Mouse (Mus musculus): ENCODE results near the gene Ss18l1.

Gene Ss18l1

DNA sequence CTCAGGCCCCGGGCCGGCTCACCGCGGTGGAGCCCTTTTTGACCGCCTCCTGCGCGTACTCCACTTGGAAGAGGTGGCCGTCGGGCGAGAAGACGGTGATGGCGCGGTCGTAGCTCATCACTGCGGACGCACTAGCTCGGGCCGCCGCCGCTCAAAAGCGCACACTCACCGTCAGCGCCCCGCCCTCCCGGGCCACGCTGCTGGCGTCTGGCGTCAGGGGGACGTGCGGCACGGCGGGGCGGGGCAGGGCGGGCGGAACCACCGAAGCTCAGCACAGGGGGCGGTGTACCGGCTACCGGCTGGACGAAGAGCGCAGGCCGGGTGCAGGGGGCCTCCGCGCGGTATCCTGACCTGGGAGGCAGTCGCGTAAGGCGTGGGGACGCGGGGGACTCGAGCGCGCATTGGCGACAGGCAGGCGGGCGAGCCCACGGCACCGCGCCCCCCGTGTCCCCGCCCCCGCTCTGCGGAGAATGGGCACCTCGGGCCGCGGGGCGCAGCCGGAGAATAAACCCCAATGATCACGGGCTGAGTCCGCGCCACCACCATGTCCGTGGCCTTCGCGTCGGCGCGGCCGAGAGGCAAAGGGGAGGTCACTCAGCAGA, at the start of gene Ss18l1, which contains the start of gene Psma7:
Ss18l1 (plus strand) TSS at position 254 of the 602 bp plus-strand sequence.
Psma7 (minus strand) TSS at position 178 of the 602 bp plus-strand sequence.
- peak; percentile 89 to 94 for DNase-seq

DNA sequence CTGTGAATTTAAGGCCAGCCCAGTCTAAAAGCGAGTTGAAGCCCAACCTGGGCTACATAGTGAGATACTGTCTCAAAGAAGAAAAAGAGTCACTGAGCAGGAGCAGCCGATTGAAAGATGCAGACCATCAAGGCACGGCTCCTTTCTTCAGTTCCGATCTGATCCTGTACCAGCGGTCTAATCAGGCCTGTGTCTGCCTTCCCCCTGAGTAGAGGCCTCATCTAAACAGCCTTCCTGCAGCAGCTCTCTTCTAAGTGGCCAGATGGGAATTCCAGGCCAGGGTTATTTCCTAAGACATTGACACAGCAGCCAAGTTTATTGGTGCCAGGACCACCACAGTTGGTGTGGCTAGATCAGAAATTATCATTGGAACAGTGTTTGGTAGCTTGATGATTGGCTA, 49.2 kb upstream of the Ss18l1 start:
- DNase-seq = no peak

DNA sequence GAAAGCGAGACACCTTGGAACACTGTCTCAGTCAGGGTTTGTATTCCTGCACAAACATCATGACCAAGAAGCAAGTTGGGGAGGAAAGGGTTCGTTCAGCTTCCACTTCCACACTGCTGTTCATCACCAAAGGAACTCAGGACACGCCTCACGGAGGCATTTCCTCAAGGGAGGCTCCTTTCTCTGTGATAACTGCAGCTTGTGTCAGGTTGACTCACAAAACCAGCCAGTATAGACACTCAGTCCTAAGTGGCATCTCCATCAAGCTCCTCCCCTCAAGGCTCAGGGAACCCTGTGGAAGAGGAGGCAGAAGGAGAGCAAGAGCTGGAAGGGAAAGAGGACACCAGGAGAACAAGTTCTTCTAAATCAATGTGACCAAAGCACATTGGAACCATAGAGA, 43.9 kb upstream of the Ss18l1 start:
- DNase-seq = no peak

DNA sequence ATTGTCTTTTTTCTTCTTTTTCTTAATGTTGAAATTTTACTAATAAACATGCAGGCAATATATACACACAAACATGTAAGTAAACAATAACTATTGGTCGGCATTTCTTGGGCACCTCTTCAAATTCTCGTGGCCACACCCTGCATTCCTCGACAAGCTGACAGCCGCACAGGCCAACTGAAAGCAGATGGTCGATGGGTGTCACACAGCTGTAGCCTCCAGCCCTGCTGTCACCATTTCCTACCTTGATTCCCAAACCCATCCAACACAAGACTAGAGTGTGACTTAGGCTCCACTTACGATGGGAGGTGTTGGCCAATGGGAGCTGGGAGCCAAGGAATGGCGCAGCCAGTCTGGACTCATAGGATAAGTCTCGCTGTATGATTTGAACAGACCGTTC, 40.7 kb upstream of the Ss18l1 start:
- DNase-seq = no peak

GRCm38 (mm10) chr2:180005656-180006351, 36.5 kb upstream of the Ss18l1 start:
- no peak for DNase-seq

DNA sequence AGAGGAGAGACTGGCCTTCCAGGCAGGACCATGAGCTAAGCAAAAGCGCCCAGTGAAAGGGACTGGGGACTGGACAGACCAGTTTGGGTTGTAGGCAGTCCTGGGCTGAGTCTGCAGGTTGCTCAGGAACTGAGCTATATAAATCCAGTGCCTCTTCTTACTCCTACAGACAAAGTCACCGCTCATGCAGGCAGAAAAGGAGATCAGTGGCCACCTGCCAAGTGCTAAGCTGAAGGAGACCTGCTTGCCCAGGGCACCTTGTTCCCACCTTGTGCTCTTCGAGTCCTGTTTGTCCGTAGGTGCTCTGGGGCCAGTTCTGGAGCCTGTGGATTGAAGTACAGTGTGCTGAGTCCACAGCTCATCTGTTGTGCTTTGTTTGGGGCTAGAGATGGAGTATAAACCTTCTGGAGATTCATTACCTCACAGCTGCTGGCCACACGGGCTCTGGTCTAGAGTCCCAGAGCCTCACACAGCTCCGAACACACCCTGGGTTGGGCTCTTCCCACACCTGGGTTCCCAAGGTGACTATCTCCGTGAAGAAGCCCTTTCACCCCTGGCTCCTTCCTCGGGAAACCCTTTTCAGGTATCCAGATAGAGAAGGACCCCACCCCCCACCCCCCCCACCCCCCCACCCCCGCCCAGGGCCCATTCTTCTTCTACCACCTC, 35.8 kb upstream of the Ss18l1 start:
- no peak for DNase-seq

- DNase-seq = no peak
Observed at GRCm38 (mm10) chr2:180010686-180011085, 31.6 kb upstream of the Ss18l1 start.

DNA sequence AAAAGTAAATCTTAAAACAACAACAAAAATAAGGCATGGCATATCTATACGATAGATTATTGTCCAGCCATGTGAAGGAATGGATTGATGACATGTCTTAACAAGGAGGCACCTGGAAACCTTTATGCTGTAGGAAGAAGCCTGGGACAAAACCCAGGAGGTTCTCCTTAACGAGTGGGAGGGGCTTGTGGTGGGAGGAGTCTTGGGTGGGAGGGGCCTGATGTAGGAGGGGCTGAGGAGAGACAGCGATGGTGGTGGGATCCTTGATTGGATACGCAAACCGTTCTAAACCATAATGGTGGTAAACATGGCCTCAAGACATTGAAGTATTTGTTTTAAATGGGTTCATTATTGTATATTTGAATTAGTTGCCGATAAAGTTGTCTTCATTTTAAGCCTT, 30.9 kb upstream of the Ss18l1 start:
- DNase-seq = no peak

- DNase-seq = no peak
Observed at GRCm38 (mm10) chr2:180013686-180014085, 28.6 kb upstream of the Ss18l1 start.

DNA sequence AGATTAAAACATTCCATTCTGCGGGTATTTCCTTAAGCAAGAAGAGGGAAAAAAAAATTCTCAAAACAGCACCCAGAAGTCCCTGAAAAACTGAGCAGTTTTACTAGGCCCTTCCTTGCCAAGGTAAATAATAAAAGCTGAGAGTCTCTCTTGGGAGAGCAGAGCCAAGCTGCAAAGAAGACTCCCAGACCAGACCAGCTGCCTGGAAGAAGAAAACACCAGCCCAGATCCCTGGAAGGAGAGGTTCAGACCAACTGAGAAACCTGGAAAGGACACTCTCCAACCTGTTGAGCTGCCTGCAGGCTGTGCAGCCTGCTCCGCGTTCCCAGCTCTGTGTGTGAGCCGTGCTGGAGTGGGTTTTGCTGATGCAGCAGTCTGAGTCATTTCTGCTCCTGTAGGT, 24.7 kb upstream of the Ss18l1 start:
- DNase-seq = no peak

GRCm38 (mm10) chr2:180018573-180018972, 23.7 kb upstream of the Ss18l1 start:
- DNase-seq = no peak

DNA sequence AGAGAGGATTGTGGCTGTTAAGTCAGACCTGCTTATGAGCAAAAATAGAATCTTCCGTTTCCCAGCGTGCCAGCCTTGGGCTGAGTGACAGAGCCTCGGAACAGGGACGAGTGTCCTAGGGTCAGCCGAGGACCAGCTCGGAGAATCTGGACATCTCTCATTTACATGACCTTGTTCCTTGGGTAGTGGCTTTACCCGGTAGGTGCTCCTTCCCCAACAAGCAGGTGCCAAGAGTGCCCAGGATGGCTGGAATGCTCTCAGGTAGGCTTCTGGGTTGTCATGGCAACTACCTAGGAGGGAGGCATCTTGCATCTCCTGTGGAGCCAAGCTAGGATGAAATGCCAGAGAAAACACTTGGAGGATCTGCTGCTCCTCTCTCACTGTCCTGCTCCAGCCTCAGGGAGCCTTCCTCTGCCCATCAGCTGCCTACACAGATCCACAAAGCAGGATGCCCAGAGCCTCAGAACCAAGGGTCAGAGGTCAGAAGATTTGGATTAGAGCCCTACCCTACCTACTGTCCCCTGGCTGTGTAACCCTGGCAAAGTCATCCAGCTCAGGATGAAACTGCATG, 22.1 kb upstream of the Ss18l1 start:
- DNase-seq = no peak

- no peak for DNase-seq
Observed at GRCm38 (mm10) chr2:180020919-180021318, 21.4 kb upstream of the Ss18l1 start.

- no peak for DNase-seq
Observed at GRCm38 (mm10) chr2:180022751-180023150, 19.6 kb upstream of the Ss18l1 start.

GRCm38 (mm10) chr2:180024401-180025098, 17.8 kb upstream of the Ss18l1 start, which contains the start of gene Lsm14b:
Gene Lsm14b, plus strand, starts transcription at chr2:180024987.
- peak; percentile 97 to 99 for DNase-seq

DNA sequence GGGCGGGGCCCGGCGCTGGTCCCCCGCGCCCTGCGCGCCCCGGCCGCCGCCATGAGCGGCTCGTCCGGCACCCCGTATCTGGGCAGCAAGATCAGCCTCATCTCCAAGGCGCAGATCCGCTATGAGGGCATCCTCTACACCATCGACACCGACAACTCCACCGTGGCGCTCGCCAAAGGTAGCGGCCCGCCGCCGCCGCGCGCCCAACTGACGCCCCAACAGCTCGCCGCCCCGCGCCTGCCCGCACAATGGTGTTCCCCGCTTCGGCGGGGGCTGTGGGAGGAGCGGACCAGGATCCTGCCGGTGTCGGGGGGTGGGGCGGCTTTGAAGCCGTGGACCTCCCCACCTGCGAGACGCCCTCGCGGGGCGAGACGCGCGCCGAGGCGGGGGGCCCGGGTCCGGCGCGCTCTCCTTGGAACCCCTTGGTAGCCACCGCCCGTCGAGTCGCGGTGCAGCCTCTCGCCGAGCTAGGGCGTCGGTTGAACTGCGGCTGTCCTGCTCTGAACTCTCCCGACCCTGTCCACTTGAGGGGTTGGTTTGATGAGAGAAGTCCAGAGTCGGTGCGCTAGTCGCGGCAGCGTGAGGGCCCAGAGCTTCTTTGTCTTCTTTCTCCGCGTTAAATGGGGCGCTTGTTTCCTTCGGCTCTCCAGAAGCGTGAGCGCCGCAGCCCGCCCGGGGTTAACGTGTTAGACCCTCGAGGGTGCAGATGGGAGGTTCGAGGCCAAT, 17.0 kb upstream of the Ss18l1 start:
- peak; percentile 28 to 71 for DNase-seq

DNA sequence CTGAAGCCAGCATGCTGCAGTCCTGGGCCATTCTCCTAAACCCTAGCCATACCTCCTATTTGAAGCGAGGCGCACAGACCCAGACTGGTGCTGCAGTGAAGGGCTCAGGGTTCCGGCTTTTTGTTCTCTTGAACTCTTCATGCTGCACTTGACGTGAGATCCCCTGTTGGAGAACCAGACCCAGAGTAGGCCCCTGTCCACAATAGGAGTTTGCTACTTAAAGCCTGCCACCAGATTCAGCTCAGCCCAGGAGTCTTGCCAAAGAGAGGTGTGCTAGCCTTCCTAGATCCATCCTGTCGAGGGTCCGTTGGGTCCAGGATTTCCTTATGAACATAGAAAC, 16.5 kb upstream of the Ss18l1 start:
- no peak for DNase-seq

DNA sequence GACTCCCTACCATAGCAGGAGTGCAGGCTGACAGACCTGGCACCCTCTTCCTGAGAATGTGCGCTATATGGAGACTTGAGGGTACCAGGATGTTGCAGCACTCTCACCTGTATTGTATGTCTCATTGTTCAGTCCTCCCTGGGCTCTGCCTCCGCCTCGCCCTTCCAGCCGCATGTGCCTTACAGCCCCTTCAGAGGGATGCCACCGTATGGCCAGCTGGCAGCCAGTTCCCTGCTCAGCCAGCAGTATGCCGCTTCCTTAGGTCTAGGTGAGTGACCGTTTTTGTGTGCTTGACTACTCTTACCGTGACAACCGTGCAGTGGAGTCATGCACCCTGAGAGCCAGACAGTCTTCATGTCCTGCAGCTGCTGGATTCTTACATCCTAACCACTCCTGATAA, 14.5 kb upstream of the Ss18l1 start:
- no peak for DNase-seq

GRCm38 (mm10) chr2:180031270-180031669, 11.0 kb upstream of the Ss18l1 start:
- DNase-seq = peak; percentile 35 to 77

GRCm38 (mm10) chr2:180032925-180033324, 9.4 kb upstream of the Ss18l1 start:
- DNase-seq = peak in 1 of 2 experiments; percentile 14

- DNase-seq = no peak
Observed at GRCm38 (mm10) chr2:180033956-180034355, 8.4 kb upstream of the Ss18l1 start.

- no peak for DNase-seq
Observed at GRCm38 (mm10) chr2:180034753-180035152, 7.6 kb upstream of the Ss18l1 start.
